Mouse (Mus musculus) E14TG2a.4 (cell line): ENCODE measurements around the gene Vmn2r87.
"Not testable (repeated sequence)": the region's sequence is repeated elsewhere in the genome, so short reads cannot be mapped to it uniquely, and the experiment has no call there.

ENCODE experiments used
- CTCF ChIP-seq: conservative IDR thresholded peaks from 2 replicates; pipeline ENCODE4 v1.5.1; 2014; ENCODE audit warnings: low read length
- POU5F1 ChIP-seq: IDR thresholded peaks from 2 replicates; pipeline ENCODE4 v1.6.1; 2014; ENCODE audit warnings: low read length, borderline replicate concordance

- TF ChIP-seq CTCF, POU5F1: not testable (repeated sequence)
Observed at GRCm38 (mm10) chr10:130455950-130456349, 41.2 kb downstream of the Vmn2r87 start, which contains the start of gene Vmn2r86.
